Mouse (Mus musculus) megakaryocyte-erythroid progenitor cell, adult 5-6 weeks (primary cell): ENCODE data around the gene 1700125H20Rik. TPM values are rescaled to one million over a fixed set of nuclear protein-coding genes. Genes with fewer than 3 reads are reported as not detected.

Experiments
- ATAC-seq: replicated peaks from 2 replicates; pipeline ENCODE4 v1.8.0; 2016; ENCODE audit warnings: mild to moderate bottlenecking, inconsistent platforms; ENCODE audit not compliant: severe bottlenecking, poor library complexity, low FRiP score, low TSS enrichment
- total RNA-seq, 2 experiments: library from RNA; stranded (forward) in 1 of 2; stranded (reverse) in 1 of 2; fragments of 200-1000, 215-1000 nt in 1 of 2; fragments of >200 nt in 1 of 2; fragmentation: Nextera tagmentation in 1 of 2; gene quantifications; 2 replicates each; pipeline ENCODE4 v1.2.3; 2014 to 2017

The 1700125H20Rik gene
- total RNA-seq, 2 experiments from 2014 or later: not detected

DNA sequence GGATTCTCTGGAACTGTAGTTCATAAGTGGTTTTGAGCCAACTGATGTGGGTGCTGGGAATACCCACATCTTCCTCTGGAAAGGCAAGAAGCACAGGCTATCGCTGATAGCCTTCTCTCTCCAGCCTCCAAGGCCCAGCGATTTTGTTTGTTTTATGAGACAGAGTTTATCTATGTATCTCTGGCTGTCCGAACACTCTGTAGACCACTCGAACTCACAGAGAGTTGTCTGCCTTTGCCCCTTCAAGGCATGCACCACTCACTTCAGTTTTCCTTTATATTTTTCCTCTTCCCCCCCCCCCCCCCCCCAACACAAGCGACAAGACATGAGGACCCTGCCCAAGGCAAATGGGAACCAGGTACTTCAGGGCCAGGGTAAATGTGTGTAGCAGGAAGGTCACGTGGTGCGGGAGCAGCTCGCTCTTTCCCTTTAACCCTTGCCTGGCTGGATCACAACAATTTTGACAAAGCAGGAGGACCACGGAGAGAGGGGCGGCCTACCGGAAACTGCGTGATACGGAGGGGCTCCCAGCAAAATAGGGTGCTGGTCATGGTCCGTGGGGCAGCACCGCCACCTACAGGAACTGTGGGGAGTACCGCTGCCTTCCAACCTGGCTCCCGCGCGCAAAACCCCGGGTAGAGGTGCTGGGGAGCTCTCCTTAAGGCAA is 12.5 kb downstream of the 1700125H20Rik start:
- ATAC-seq: peak; percentile 89

DNA sequence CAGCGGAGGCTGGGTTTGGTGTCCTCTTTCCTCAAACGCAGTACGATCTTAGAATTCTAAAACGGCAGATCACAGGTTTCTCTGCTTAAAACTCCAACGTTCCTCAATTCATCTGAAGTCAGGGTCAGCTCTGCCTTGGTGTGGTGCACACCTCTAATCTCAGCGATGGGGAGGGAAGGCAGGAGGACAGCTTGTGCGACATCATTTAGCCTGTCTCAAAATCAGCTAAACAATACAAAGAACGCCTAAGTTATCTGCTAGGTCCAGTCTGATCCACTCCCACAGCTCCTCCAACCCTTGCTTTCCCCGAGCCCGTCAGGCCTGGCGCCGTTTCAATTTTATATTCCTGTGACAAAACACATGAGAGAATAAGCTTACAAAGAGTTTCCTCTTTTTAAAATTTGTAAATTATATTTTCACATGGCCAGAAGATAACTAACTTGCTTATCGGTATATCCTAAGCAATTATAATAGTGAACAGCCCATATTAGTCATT is 13.1 kb downstream of the 1700125H20Rik start:
- ATAC-seq: peak; percentile 52

DNA sequence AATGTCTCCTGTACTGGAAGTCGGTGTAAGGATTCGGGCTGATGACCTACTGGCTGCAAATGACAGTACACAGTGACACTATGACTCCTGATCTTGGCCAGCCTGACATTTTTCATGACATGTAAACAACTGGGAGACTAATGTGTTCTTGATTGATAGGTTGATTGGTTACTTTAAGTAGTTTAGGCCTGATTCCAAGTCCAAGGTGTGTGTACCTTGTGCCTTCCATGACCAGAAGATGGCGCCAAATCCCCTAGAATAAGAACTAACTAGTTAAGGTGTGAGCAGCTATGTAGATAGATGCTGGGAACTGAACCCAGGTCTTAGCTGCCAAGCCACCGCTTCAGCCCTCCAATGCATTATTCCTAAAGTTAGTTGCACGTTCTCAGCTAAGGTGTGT is 13.9 kb downstream of the 1700125H20Rik start:
- peak; percentile 68 for ATAC-seq

DNA sequence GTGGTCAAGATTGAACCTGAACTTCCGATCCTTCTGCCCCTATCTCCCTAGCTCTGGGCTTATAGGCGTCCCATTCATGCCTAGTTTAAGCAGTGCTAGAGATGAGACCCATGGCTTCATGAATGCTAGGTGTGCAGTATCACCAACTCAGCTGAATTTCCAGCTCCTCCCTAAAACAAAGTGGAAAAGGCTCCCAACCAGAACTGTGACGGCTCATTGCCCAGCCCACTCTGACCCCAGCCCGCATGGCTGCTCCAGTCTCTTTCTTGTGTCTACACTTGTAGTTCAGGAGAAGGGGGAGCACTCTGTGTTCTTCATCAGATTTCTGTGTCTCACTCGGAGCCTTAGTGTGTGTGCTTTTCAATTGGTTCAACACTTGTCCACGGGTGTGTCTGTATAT is 14.6 kb downstream of the 1700125H20Rik start:
- ATAC-seq: no peak

DNA sequence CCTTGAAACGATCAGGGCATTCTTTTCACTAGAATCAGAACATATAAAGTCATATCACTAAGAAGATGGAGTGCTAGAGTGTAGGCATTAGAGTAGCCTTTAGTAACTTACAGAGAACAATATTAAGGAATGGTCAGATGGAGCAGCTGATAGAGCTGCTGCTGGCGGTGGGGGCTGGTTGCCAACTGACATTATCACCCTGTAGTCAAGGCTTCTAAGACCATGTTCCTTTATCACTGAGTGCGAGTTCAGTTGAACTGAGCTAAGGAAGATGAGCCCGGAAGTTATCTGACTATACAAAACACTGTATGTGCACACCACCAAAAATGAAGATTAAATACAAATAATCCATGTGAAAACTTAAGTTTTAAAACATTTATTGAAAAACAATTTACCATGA is 18.9 kb downstream of the 1700125H20Rik start:
- ATAC-seq: peak; percentile 77

DNA sequence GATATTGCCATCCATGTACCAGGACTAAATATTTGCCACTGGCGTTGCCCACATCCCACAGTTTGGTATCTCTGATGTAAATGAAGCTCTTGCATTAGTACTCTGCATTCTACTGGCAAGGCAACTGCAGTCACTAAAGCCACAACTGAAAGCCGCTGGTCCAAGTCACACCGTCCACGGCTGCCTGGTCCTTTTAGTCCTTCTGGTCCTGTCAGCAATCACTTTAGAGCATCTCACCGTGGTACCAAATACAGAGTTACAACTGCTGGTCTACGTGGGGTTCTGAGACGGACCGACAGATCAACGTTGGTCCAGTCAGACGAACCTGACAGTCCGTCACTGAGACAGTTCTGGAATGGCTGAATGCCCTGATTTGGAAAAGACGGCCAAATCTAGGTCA is 20.5 kb downstream of the 1700125H20Rik start:
- ATAC-seq: no peak

DNA sequence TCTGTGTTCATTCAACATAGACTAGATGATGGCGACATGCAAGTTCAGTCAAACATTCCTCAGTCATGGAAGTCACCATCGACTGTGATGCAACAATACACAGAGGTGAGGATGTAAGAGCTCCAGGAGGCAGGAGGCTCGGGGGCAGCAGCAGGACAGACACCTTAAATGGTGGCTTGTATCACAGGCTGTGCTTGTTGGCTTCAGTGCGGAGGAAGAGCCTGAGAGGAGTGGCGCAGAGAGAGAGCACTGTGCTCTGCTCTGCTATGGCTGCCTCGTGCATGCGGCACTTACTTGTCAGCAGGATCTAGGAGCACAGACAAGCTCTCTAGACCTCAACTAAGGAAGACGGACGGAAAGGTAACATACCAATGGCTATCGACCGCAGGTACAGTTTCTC is 24.0 kb downstream of the 1700125H20Rik start:
- ATAC-seq: no peak

DNA sequence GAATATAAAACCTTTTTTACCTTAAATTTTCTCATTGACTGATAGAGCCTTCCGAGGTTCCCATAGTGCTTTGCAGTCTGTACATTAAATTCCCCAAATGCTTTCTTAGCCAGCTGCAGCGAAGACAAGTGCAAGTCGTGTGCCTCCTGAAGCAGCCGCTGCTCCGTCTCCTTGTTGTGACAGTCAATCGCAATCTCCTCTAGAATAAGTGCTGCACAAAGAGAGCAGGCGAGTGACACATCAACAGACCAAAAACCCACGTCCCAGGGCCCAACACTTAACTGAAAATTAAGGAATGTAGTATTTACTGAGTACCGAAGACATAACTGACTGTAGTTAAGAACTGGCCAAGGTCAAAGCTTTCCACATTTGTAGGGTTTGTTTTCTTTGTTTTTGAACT is 25.8 kb downstream of the 1700125H20Rik start:
- no peak for ATAC-seq

DNA sequence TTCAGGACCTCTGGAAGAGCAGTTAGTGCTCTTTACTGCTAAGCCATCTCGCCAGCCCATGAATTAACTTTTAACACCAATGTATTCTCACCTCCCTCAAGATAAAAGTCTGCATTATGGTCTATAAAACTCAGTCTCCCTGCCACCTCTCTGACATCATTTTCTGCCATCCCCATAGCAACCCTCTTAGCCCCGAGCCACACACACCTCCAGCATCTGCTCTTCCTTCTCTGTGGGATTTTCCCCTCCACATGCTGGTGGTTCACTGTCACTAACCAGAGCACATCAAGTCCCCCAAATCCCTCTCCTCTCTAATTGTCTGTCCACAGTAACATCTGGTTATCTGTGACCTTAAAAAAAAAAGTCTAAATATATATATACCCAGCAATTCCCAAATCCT is 28.7 kb downstream of the 1700125H20Rik start:
- no peak for ATAC-seq

DNA sequence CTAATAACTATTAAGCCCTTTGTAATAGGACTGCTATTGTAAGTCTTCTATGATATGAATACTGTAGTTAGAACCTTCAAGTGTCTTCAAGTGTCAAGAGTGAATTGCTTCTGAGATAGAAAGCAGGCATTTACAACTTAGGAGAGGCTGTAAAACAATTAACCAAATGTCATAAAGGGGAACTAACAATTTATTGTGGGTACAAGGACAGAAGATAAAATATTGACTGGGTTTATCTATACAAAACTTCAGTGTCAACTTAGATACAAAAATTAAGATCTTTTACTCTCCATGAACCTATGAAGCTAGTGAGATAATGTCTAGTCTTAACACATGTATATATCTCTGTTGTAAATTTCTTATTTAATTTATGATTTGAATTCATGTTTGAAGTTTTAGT is 36.0 kb downstream of the 1700125H20Rik start:
- no peak for ATAC-seq

DNA sequence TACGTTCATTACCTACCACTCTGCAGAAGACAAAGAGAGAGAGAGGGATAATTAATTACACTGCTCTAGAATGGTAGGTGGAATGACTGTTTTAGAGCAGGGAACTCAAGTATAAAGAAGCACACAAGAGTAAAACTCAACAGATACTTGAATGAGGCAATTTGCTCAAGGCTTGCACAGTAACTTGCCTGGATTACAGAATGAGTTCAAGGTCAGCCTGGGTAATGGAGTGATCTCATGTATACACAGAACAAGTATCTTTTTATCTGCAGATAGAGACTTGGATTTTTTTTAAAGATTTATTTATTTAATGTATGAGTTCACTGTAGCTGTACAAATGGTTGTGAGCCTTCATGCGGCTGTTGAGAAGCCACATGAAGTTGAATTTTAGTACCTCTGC is 40.9 kb downstream of the 1700125H20Rik start:
- no peak for ATAC-seq

DNA sequence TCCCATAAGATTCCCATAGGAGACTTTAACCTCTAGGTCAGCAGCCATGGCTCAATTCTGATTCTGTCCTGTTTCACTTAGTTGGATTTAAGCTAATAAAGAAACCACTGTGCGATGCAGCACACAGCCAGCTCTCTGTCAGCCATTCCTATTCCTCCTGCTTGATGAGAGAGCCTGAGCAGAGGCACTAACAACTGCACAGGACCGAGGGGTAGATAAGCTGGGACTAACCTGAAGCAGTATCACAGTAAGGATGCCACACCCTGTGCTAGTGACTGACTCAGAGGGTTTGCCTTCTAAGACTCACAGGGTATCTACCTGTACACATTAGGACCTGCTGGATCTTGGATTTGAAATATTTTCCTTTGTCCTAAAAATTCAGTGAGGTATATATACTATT is 43.0 kb downstream of the 1700125H20Rik start:
- peak; percentile 59; the same call in 1 of the 2 replicates for ATAC-seq

DNA sequence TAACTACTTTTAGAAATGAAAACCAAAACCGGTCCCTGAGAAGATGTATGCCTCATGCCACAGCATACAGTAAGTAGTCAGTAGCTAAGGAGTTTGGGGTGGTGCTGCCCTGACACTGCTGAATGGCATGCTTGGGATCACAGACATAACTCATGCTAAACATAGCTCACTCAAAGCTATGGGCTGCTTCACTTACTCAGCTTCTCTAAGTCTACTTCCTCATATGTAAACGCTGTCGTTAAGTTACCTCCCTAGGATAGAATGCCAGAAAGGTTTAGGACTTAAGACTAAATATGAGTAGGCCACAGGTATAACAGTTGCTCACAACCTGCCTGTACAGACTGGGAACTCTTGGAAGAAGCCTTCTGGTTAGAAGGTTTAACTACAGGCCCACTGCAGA is 44.5 kb downstream of the 1700125H20Rik start:
- no peak for ATAC-seq

DNA sequence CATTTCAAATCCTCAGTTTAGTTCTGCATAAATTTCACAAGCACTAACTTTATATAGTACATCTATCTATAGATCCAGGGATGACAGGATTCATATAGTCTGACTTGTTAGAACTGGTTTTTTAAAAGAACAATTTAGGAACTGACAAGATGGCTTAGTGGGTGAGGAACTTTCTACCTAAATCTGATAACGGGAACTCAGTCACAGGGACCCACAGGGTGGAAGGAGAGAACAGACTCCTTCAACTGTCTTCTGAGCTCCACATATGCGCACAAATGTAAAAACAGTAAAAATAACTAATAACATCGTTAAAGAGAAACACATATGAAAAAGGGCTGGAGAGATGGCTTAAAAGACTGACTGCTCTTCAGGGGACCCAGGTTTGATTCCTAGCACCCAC is 48.8 kb downstream of the 1700125H20Rik start:
- ATAC-seq: no peak

DNA sequence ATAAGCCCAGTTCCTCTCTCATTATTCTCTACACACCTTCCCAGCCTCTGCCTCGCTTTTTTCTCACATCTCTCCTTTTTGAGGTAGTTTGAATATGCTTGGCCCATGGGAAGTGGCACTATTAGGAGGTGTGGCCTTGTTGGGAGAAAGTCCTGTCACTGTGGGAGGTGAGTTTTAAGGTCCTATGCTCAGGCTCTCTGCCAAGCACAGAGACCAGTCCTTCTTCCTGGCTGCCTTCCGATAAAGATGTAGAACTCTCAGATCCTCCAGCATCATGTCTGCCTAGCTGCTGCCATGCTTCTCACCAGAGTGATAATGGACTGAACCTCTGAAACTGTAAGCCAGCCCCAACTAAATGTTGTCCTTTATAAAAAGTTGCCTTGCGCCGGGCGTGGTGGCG is 52.4 kb downstream of the 1700125H20Rik start:
- no peak for ATAC-seq

DNA sequence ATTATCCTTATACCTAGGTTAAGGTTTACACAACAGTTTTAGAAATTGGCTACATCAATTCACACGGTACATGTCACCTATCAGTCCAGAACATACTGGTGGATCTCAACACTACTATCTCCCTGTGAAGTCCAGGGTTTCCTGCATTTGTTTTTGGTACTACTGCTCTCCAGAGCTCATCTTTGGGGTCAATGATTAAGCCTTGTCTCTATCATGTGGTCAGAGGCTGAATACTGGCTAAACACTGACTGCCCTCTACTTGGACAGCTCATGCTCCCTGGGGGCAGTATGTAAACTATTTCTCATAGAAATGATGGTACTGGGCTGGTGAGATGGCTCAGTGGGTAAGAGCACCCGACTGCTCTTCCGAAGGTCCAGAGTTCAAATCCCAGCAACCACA is 53.0 kb downstream of the 1700125H20Rik start:
- ATAC-seq: no peak

Other genes starting within 250 kb of the 1700125H20Rik start
- gene Car4, start 212.6 kb upstream of the 1700125H20Rik start, total RNA-seq (2014; fragmentation: Nextera tagmentation): not detected in 2 replicates
- not detected in 2 replicates for gene Car4, start 212.6 kb upstream of the 1700125H20Rik start, total RNA-seq (2017)
- gene Usp32, start 30.2 kb upstream of the 1700125H20Rik start, total RNA-seq (2014; fragmentation: Nextera tagmentation): 34.2 and 53.4 TPM in 2 replicates
- 17.2 and 31.9 TPM in 2 replicates for gene Usp32, start 30.2 kb upstream of the 1700125H20Rik start, total RNA-seq (2017)
- 23.2 and 25.6 TPM in 2 replicates for gene Appbp2, start 64.7 kb downstream of the 1700125H20Rik start, total RNA-seq (2014; fragmentation: Nextera tagmentation)
- 28.6 and 30.0 TPM in 2 replicates for gene Appbp2, start 64.7 kb downstream of the 1700125H20Rik start, total RNA-seq (2017)
- 19.6 and 22.9 TPM in 2 replicates for gene Ppm1d, start 140.8 kb downstream of the 1700125H20Rik start, total RNA-seq (2014; fragmentation: Nextera tagmentation)
- 11.2 and 16.0 TPM in 2 replicates for gene Ppm1d, start 140.8 kb downstream of the 1700125H20Rik start, total RNA-seq (2017)
- 59.0 and 64.0 TPM in 2 replicates for gene Bcas3, start 182.8 kb downstream of the 1700125H20Rik start, total RNA-seq (2014; fragmentation: Nextera tagmentation)
- gene Bcas3, start 182.8 kb downstream of the 1700125H20Rik start, total RNA-seq (2017): 22.6 and 23.7 TPM in 2 replicates